Mouse (Mus musculus) myocyte (in vitro differentiated cells): ENCODE results near the gene Nsf. TPM values are rescaled to one million over a fixed set of nuclear protein-coding genes. Genes with fewer than 3 reads are reported as not detected.

Source experiments
- H3K27me3 ChIP-seq: one replicate; pipeline ENCODE4 v1.6.1; 2011; ENCODE audit not compliant: control insufficient read depth, insufficient read depth, insufficient read length
- H3K36me3 ChIP-seq: one replicate; pipeline ENCODE4 v1.6.1; 2011; ENCODE audit not compliant: control insufficient read depth, insufficient read depth
- H3K4me2 ChIP-seq: one replicate; pipeline ENCODE4 v1.6.1; 2011; ENCODE audit warnings: low read depth, control low read depth
- H3K4me3 ChIP-seq: one replicate; pipeline ENCODE4 v1.5.1; 2011; ENCODE audit warnings: mild to moderate bottlenecking, control low read depth, moderate library complexity
- H3K79me2 ChIP-seq: one replicate; pipeline ENCODE4 v1.6.1; 2011; ENCODE audit not compliant: control insufficient read depth, insufficient read depth
- H3ac ChIP-seq: one replicate; pipeline ENCODE4 v1.6.1; 2011; ENCODE audit not compliant: control insufficient read depth, insufficient read length
- E2F4 ChIP-seq: IDR thresholded peaks from one replicate; pipeline ENCODE4 v1.6.1; 2011; ENCODE audit warnings: mild to moderate bottlenecking, control low read depth, moderate library complexity; ENCODE audit not compliant: insufficient read depth
- MAX ChIP-seq: IDR thresholded peaks from one replicate; pipeline ENCODE4 v1.6.1; 2011; ENCODE audit warnings: low read depth, mild to moderate bottlenecking, control low read depth
- MYOD1 ChIP-seq, 3 experiments: IDR thresholded peaks; one replicate each; pipeline ENCODE4 v1.6.1; 2011; ENCODE audit warnings: control low read depth in 2 of 3, low read depth in 2 of 3, mild to moderate bottlenecking in 2 of 3, moderate library complexity in 1 of 3; ENCODE audit not compliant: insufficient read length in 2 of 3, control insufficient read depth in 1 of 3
- REST ChIP-seq: IDR thresholded peaks from one replicate; pipeline ENCODE4 v1.6.1; 2011; ENCODE audit warnings: mild to moderate bottlenecking, control low read depth, moderate library complexity; ENCODE audit not compliant: insufficient read depth, insufficient read length
- SRF ChIP-seq: IDR thresholded peaks from one replicate; pipeline ENCODE4 v1.6.1; 2011; ENCODE audit warnings: low read depth; ENCODE audit not compliant: control insufficient read depth, insufficient read length
- TCF3 ChIP-seq: IDR thresholded peaks from one replicate; pipeline ENCODE4 v1.6.1; 2011; ENCODE audit warnings: low read depth, control low read depth; ENCODE audit not compliant: insufficient read length
- USF1 ChIP-seq: IDR thresholded peaks from one replicate; pipeline ENCODE4 v1.6.1; 2011; ENCODE audit warnings: low read depth, mild to moderate bottlenecking, control low read depth, moderate library complexity
- polyA plus RNA-seq: library from polyadenylated mRNA; unstranded; fragments of >200 nt; fragmentation: generic; extraction: Trizol; gene quantifications from one replicate; pipeline ENCODE4 v1.2.1, GENCODE M21; 2012; ENCODE audit warnings: missing spikeins

Gene Nsf
- polyA plus RNA-seq, 1 experiment, result 17.2 TPM

DNA sequence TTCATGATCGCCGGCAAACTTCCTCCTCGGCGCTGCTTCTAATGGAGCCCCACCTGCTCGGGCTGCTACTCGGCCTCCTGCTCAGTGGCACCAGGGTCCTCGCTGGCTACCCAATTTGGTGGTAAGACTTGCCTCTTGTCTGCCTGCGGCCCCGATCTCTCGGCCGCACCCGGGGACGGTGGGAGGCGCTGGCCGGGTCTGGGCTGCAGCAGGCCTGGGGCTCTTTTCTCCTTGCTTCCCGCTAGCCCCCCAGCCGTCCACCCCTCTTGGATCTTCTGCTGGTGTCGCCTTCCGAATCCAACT is 179.7 kb downstream of the Nsf start:
- no peaks in the 10 kb centered on the region for H3K36me3 ChIP-seq
- no peak for TF ChIP-seq MAX
- no peak overlapping the region for H3ac ChIP-seq

GRCm38 (mm10) chr11:103773387-103774227 is 180.2 kb downstream of the Nsf start, which contains the start of gene Wnt3:
TSS of gene Wnt3 (plus strand) at chr11:103774150.
- Histone ChIP-seq H3K4me2 (no peak within 1 kb of the TSS), H3K27me3 (peaks cover 82% of the 10 kb centered on the region), H3K79me2 (no peaks in the 10 kb centered on the region), H3K36me3 (no peaks in the 10 kb centered on the region), H3K4me3 (no peak within 1 kb of the TSS), H3ac (no peak within 1 kb of the TSS)
- TF ChIP-seq REST (no peak), SRF (no peak), TCF3 (no peak), USF1 (no peak)

More for the DNA sequence above, 179.7 kb downstream of the Nsf start:
- peaks cover 76% of the 10 kb centered on the region for H3K27me3 ChIP-seq
- H3K79me2 ChIP-seq, result no peaks in the 10 kb centered on the region
- no peak overlapping the region for H3K4me2 ChIP-seq
- no peak overlapping the region for H3K4me3 ChIP-seq

DNA sequence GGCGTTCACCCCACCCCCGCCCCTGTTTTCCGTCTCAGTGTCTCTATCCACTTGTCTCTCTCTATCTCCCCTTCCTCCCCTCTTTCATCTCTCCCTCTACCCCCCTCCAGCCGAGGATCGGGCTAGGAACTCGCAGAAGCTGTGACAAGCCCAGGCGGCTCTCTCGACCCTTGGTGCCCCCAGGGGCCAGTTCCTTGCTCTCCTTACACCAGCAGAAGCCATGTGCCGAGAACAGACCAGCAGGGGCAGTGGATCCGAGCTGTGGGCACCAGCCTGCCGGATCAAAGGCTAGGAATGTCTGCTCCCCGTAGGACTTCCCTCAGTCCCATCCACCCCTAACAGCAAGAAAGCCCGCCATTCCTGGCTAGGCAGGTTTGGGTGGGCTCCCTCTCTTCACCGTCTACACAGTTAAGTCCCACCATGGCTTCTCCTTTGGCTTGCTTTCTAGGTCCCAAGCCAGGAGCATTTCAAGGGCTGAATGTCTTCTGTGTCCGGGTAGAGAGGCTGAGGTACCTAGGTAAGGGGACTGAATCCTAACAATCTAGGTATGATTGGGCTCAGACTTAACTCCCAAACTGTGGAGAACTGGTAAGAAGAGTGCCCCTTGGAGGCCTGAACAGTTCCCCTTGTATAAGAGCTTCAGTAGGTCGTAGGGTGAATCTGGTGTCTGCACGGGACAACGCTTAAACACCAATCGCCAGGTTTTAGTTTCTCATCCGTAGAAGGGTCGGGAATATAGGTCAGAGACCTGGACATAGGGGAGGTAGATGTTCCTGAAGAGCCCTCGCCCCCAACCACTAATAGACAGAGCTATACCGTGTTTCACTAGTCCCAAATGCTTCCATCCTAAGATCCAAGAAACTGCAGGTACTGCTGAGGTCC is 181.1 kb downstream of the Nsf start:
- Histone ChIP-seq H3K27me3 (peaks cover 89% of the 10 kb centered on the region), H3K4me2 (no peak overlapping the region), H3K36me3 (no peaks in the 10 kb centered on the region), H3K4me3 (no peak overlapping the region), H3ac (no peak overlapping the region), H3K79me2 (no peaks in the 10 kb centered on the region)
- TF ChIP-seq E2F4 (no peak), TCF3 (no peak), MYOD1 (IDR thresholded peaks at IDR 0.05; ENCODE audit: control insufficient read depth in 1 of 3, insufficient read length in 2 of 3, low read depth in 2 of 3) (no peak)

Other genes with a start within 250 kb of the Nsf start
- not detected for gene Wnt9b, start 204.2 kb downstream of the Nsf start, polyA plus RNA-seq
- 0.04 TPM for gene Wnt3, start 179.9 kb downstream of the Nsf start, polyA plus RNA-seq
- gene Arf2, start 12.7 kb upstream of the Nsf start, polyA plus RNA-seq, result 23.0 TPM
- gene Crhr1, start 178.8 kb upstream of the Nsf start, polyA plus RNA-seq, result not detected
- not detected for gene Sppl2c, start 232.3 kb upstream of the Nsf start, polyA plus RNA-seq